Mouse (Mus musculus) duodenum, adult 2 months (tissue): ENCODE data around the gene Gm11237. TPM values are rescaled to one million over a fixed set of nuclear protein-coding genes. Genes with fewer than 3 reads are reported as not detected.

Experiments
- polyA plus RNA-seq: library from polyadenylated mRNA; depleted of rRNA; stranded (reverse); fragments of >200 nt; gene quantifications from 2 replicates; pipeline ENCODE4 v1.2.3, GENCODE M21; 2012; ENCODE audit warnings: low replicate concordance; rRNA removed

Gene Gm11237
- polyA plus RNA-seq = not detected in 2 replicates

DNA sequence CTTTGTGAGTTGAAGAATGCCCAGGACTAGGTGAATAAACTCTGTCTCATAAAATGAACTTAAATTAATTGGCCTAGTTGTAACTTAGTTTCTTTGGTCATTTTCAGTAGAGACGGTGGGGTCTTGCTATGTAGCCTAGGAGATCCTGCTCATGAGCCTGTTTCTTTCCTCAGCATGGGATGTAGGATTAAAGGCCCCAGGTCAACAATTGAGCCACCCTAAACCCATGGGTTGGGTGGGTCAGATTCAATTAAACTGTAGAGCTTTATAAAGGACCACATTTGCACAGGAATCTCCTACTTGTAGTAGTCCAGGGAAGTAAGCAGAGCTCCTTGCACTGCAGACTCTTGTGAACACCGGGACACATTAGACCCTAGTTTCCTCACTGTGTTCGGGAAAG, at the start of gene Gm11237:
Gene Gm11237 (plus strand): TSS at position 301 of the 400 bp plus-strand sequence.

DNA sequence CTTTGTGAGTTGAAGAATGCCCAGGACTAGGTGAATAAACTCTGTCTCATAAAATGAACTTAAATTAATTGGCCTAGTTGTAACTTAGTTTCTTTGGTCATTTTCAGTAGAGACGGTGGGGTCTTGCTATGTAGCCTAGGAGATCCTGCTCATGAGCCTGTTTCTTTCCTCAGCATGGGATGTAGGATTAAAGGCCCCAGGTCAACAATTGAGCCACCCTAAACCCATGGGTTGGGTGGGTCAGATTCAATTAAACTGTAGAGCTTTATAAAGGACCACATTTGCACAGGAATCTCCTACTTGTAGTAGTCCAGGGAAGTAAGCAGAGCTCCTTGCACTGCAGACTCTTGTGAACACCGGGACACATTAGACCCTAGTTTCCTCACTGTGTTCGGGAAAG, 15.2 kb upstream of the Gm11237 start, which contains the start of gene Gm11238:
Gene Gm11238 (plus strand): TSS at position 301 of the 400 bp plus-strand sequence.

DNA sequence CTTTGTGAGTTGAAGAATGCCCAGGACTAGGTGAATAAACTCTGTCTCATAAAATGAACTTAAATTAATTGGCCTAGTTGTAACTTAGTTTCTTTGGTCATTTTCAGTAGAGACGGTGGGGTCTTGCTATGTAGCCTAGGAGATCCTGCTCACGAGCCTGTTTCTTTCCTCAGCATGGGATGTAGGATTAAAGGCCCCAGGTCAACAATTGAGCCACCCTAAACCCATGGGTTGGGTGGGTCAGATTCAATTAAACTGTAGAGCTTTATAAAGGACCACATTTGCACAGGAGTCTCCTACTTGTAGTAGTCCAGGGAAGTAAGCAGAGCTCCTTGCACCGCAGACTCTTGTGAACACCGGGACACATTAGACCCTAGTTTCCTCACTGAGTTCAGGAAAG, 15.0 kb downstream of the Gm11237 start, which contains the start of gene Gm11236:
Gene Gm11236 (plus strand): TSS at position 301 of the 400 bp plus-strand sequence.

DNA sequence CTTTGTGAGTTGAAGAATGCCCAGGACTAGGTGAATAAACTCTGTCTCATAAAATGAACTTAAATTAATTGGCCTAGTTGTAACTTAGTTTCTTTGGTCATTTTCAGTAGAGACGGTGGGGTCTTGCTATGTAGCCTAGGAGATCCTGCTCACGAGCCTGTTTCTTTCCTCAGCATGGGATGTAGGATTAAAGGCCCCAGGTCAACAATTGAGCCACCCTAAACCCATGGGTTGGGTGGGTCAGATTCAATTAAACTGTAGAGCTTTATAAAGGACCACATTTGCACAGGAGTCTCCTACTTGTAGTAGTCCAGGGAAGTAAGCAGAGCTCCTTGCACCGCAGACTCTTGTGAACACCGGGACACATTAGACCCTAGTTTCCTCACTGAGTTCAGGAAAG, 45.3 kb downstream of the Gm11237 start, which contains the start of gene Gm11239:
Gene Gm11239 (plus strand): TSS at position 301 of the 400 bp plus-strand sequence.

Other genes with a start within 250 kb of the Gm11237 start
- not detected in 2 replicates for gene Gm11487, start 217.9 kb upstream of the Gm11237 start, polyA plus RNA-seq
- not detected in 2 replicates for gene Gm11238, start 15.1 kb upstream of the Gm11237 start, polyA plus RNA-seq
- gene Gm11236, start 15.1 kb downstream of the Gm11237 start, polyA plus RNA-seq = not detected in 2 replicates
- not detected in 2 replicates for gene Gm11239, start 45.4 kb downstream of the Gm11237 start, polyA plus RNA-seq
- not detected in 2 replicates for gene Gm428, start 60.5 kb downstream of the Gm11237 start, polyA plus RNA-seq
- 1.7 and 3.4 TPM in 2 replicates for gene Rasef, start 168.0 kb downstream of the Gm11237 start, polyA plus RNA-seq